Mouse (Mus musculus) central nervous system, embryonic 11.5 days (tissue): ENCODE data around the gene Mthfd2l. TPM values are rescaled to one million over a fixed set of nuclear protein-coding genes. Genes with fewer than 3 reads are reported as not detected.

Source experiments
- polyA plus RNA-seq: library from polyadenylated mRNA; depleted of rRNA; stranded (reverse); fragments of >200 nt; gene quantifications from 2 replicates; pipeline ENCODE4 v1.2.3, GENCODE M21; 2012; rRNA removed

Mthfd2l gene
- 32.9 and 63.3 TPM in 2 replicates for polyA plus RNA-seq

DNA sequence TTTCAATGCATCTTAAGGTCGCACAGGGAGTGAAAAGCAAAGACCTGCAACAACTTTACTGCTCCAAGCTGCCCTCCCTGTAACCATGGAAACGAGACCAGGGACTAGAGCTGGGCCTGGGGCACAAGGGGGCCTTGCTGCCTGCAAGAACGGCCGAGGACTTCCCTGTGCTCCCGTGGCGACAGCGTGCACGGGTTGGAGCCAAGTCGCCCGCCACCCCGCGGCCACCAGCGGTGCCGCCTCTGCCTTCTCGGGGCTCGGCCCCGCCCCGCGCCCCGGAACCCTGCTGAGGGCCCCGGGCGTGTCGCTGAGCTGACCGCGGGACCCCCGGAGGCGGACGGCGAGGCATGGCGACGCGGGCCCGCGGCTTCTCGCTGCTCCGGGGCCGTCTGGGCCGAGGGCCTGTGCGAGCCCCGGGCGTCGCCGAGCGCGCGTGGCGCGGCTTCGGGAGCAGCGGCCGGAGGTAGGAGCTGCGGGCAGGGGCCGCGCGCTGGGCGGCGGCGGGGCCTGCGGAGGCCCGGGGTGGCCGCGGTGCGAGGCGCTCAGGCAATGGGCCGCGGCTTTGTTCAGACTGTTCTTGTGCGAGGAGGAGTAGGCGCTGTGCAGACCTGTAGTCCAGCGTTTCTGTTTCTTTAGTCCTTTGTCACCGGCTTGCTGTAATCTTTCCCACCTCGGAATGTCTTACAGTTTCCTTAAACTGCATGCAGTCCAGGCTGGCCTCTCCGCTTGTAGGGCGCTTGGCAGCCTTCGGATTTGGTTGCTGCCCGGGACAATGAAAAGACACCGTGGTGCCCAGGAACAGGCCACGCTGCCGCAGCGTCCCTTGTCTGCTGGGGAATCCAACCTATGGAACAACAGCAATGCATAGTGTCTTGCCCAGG, at the start of gene Mthfd2l:
Gene Mthfd2l (plus strand): TSS at position 147 of the 881 bp plus-strand sequence.

DNA sequence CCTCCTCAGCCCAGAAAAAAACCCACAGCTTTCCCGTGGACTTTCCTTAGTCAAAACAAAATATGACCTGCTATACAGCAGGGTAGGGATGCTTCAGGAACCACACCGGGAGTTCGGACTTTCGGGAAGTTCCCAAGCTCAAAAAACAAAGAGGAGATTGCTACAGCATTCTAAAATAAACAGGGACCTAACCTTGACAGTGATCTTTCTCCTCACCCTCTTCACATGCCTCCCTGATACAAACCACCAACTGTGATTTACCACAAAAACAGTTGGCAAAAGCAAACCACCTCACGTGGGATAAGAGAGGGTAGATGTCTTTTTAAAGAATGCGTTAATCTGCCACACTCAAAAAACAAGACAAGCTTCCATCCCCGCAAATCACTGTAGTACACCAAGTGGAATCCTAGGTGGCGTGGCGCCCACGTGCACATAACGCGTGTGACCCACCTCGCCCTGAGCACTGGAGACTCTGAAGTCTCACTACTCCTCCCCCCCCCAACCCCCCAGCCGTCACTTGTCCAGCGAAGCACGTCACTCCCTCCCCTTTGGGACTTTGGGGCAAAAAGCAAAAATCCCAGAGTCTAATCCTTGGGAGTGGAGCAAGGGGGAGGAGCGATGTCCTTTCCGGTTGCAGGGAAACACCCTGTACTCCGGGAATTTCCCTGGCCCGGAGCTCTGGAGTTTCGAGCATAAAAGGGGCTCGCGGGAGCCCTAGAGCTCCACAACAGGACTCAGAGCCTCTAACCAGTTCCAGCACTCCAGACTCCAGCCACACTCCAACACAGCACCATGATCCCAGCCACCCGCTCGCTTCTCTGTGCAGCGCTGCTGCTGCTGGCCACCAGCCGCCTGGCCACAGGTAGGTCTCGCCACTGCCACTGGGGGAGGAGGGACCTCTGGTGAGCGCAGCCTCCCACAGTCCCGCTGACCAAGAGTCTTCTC, 40.1 kb upstream of the Mthfd2l start, which contains the start of gene Cxcl1:
Gene Cxcl1 (plus strand): TSS at position 723 of the 945 bp plus-strand sequence.

DNA sequence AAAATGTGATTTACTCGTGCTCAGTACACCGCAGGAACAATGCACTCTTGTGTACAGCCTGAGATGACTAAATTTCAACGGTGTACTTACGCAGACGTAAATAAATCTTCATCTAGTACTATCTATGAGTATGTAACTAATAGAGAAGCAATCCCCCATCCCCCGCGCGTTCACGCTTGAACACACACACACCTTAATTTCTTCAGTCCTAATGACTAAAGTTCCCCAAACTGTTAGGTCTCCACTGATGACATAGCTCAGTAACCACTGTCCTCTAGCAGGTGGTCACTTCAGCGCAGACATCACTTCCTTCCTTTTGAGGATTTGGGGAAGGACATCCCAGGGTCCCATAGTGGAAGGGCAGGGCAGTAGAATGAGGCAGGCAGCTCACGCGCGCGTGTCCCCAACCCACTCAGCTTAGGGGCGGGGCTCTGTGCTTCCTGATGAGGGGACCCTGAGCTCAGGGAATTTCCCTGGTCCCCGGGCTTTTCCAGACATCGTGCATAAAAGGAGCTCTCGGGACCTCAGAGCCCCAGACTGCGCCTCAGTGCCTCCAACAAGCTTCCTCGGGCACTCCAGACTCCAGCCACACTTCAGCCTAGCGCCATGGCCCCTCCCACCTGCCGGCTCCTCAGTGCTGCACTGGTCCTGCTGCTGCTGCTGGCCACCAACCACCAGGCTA, 27.4 kb upstream of the Mthfd2l start, which contains the start of gene Cxcl2:
Gene Cxcl2 (plus strand): TSS at position 533 of the 682 bp plus-strand sequence.

DNA sequence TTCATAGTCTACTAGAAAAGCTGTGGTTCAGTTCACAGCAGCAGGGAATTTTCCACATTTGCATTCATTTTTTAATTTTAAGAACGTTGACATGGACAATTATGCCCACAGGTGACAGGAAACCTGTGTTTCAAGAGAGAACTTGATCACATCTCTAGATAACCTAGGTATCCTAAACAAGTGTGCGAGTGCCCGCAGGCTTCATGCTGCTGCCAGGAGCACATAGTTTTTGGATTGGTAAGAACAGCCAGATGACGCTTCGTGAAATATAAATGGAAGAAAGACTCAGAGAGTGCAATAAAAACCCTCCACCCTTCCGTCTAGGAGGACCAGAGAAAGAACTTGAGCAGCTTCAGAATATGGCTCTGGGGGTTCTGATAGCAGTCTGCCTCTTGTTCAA, 96.2 kb downstream of the Mthfd2l start, which contains the start of gene Epgn:
Gene Epgn (plus strand): TSS at position 301 of the 400 bp plus-strand sequence.

Other genes with a start within 250 kb of the Mthfd2l start
- 0.25 and 0.40 TPM in 2 replicates for gene Cxcl5, start 171.8 kb upstream of the Mthfd2l start, polyA plus RNA-seq
- 15.5 and 22.9 TPM in 2 replicates for gene Ppbp, start 162.6 kb upstream of the Mthfd2l start, polyA plus RNA-seq
- 74.4 and 173 TPM in 2 replicates for gene Pf4, start 158.7 kb upstream of the Mthfd2l start, polyA plus RNA-seq
- gene Cxcl3, start 145.0 kb upstream of the Mthfd2l start, polyA plus RNA-seq: 0.04 TPM in 1 of 2 replicates, not detected in the other
- 0.25 TPM in 1 of 2 replicates, not detected in the other for gene Cxcl15, start 136.6 kb upstream of the Mthfd2l start, polyA plus RNA-seq
- 0.07 and 0.22 TPM in 2 replicates for gene Cxcl1, start 39.9 kb upstream of the Mthfd2l start, polyA plus RNA-seq
- not detected in 2 replicates for gene Cxcl2, start 27.2 kb upstream of the Mthfd2l start, polyA plus RNA-seq
- 0.18 and 0.27 TPM in 2 replicates for gene Epgn, start 96.3 kb downstream of the Mthfd2l start, polyA plus RNA-seq
- 0.10 TPM in 1 of 2 replicates, not detected in the other for gene Ereg, start 143.5 kb downstream of the Mthfd2l start, polyA plus RNA-seq
- gene Areg, start 208.5 kb downstream of the Mthfd2l start, polyA plus RNA-seq: 0.05 TPM in 1 of 2 replicates, not detected in the other